Mouse (Mus musculus) spleen, postnatal 10 days (tissue): ENCODE measurements around the gene Tent4a.

Source experiments
- DNase-seq, 2 experiments: peaks; one replicate each; pipeline ENCODE4 v3.0.0; 2021 to 2022; ENCODE audit warnings: low spot score in 2 of 2

Gene Tent4a

GRCm38 (mm10) chr13:69523444-69524157 lies 10.8 kb downstream of the Tent4a start:
- no peak for DNase-seq

- DNase-seq: no peak
Observed at GRCm38 (mm10) chr13:69522161-69522791, 12.1 kb downstream of the Tent4a start.

- DNase-seq: no peak
Observed at GRCm38 (mm10) chr13:69519137-69519536, 15.3 kb downstream of the Tent4a start.

DNA sequence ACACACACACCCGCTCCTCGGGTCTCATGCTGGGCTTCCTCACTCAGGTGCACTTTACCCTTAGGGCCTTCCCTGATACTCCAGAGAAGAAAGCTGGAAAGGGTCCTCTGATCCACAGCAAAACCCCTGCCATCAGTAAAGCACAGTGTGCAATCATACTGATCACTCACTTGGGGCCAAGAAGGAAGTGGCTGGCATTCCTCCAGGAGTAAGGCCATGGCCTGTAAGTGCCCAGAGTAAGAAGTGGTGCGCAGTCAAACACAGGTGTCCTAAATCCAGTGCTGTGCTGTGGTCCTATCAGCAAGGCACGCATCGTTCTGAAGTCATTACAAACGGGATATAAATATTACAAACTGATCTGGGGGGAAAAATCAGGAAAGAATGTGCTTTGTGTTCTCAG lies 17.0 kb downstream of the Tent4a start:
- DNase-seq: no peak

DNA sequence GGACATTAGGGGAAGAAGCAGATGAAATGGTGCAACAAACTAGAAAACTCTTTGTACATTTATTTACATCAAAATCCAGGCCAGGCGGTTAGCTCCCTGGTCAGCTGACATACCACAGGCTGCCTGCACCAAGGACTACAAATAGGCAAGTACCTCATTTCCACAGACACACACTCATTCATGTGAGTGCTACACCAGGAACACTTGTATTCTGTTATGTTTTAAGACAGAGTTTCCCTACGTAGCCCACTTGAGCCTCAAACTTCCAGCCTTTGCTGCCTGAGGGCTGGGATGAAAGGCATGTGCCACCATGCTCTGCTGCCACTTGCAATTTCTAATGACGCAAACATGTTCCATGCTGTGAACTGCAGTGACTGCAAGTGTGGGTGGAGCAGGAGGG lies 19.3 kb downstream of the Tent4a start:
- DNase-seq: no peak

GRCm38 (mm10) chr13:69509391-69510244 lies 24.8 kb downstream of the Tent4a start:
- DNase-seq: no peak

DNA sequence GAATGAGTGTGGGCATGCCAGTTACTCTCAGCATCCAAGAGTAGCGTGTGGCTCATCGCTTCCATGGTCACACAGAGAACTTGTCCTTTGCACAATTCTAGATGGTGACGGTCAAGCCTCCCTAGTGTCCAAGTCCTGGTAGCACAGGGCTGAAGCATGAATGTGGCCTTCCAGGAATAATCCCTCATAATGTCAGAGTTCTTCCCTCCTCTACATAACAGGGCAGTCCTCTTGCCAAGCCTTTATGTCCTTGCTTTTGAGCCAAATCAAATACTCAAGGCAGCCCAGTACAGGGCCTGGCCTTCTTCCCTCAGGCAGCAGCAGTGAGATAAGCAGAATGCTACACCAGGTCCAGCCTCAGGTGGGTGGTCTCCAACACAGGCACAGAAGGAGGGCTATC lies 26.8 kb downstream of the Tent4a start:
- no peak for DNase-seq

- DNase-seq: no peak
Observed at GRCm38 (mm10) chr13:69506341-69507086, 27.9 kb downstream of the Tent4a start.

GRCm38 (mm10) chr13:69502863-69503262 lies 31.6 kb downstream of the Tent4a start:
- no peak for DNase-seq

DNA sequence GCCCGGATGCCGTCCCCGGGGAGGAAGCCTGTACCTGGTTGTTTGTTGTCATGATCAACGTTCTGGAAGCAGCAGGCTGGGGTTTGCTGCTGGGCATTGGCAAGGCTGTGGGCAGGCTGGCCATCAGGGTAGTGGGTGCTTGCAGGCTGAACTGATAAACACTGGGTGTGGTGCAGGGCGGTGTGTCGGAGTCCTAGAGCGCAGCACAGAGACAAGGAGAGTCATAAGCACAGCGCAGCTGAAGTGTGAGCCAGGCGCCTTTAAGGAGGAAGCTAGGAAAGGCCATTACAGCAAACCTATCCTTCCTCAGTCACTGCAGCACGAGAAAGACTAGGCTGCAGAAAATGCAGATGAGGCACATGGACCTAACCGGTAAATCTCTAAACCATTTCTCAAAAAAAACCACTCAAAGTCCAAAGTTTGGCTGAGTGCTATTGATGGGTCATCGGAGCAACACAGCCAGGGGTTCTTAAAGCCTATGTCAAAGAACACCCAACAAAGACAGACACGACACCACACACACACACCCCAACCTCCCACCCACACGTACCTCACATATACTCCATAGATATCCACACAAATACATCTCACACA lies 32.2 kb downstream of the Tent4a start:
- DNase-seq: peak in 1 of 2 experiments; percentile 37

DNA sequence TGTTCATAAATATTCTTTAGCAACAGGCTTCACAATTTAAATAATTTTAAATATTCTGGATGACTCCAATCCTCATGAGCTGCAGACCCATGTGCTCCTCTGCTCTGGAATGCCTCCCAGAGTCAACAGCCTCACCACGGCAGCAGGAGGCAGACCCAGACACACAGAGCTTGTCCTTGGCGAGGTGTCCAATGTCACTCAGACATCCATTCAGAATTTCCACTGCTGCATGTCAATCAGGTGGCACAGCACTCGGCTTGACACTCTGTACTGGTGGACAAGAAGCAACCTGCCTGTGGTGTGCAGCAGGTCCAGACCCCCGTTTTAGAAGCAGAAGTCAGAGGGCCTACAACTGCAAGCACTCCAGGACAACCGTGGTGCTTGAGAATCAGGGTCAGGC lies 36.1 kb downstream of the Tent4a start:
- no peak for DNase-seq

DNA sequence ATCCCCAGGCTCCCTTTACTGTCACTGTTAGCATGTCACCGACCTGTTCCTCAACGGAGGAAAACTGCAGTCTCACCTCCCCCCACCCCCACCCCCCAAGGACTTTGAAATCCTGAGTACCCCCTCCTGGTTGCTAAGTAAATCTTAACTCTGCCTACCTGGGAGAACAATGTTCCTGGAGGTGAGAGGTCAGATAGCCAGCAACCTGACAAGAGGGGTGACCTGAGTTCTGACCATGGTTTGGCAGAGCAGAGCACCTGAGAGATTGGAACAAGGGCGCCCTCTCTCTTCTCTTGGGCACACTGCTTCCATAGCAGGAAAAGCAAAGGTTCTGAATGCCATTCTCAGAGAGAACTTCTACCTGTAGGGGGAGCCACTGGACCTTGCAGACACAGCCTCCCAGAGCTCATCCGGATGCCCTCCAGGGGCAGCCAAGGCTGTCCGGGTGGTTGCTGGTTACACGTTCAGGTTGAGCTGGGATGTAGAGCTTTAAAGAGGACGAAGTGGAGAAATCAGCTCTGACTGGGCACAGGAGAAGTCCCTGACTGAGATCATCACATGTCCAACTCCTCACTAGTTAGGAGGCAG lies 41.4 kb downstream of the Tent4a start:
- peak in 1 of 2 experiments; percentile 55 for DNase-seq

GRCm38 (mm10) chr13:69489777-69490176 lies 44.6 kb downstream of the Tent4a start:
- no peak for DNase-seq

DNA sequence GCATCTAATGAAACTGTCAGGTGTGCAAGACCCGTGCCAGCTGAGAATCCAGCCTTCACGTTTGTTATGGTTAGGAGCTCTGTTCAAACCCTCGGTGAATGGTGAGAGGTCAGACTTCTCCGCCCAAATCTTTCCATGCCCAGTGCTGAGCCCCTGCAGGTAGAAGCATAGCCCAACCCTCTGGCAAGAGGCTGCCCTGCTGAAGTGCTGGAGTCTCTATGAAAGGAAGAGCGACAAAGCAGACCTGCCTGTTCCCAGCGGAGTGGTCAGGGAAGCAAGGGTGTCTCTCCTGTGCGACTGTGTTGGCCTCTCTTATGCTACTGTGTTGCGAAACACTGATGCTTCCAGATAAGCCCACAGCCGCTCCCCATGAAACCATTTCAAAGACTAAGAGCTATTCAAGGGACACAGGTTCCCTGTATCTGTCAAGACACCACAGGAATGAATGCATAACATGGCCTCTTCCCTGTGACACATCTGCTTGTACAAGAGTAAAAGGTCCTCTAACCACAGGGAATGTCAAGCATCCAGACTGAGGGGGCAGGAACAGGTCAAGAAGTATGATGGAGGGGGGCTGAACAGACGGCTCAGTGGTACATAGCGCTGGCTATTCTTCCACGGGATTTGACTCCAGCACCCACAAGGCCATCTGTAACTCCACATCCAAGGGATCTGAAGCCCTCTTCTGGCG lies 45.7 kb downstream of the Tent4a start:
- DNase-seq: no peak

GRCm38 (mm10) chr13:69487611-69488275 lies 46.7 kb downstream of the Tent4a start:
- no peak for DNase-seq

DNA sequence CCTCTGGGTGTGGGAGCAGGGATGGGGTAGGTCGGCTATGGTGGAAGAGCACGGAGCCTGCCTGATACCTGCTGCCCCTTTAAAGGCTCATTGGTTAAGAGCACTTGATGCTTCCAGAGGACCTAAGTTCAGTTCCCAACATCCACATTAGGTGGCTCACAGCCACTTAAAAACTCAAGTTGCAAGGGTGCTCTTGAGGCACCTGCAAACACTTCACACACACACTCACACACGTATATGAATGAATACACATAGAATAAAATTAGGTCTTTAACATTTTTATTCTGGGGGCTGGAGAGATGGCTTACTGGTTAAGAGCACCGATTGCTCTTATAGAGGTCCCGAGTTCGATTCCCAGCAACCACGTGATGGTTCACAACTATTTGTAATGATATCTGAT lies 47.3 kb downstream of the Tent4a start:
- DNase-seq: no peak

- DNase-seq: no peak
Observed at GRCm38 (mm10) chr13:69485833-69486232, 48.6 kb downstream of the Tent4a start.

DNA sequence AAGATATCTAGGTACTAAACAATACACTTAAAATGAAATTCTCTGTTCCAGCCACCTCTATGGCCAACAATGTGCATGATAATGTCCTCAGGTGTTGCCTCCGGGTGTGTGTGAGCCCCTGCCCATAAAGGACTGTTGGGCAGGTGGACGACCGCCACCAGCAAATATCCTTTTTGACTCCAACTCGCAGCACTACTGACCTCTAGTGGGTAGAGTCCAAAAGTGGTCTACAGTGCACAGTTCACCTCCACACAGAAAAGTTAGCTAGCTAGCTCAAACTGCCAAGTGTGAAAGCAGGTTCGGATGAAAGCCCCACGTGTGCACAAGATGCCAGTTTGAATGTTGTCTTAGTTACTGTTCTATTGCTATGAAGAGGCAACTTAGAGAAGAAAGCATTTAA lies 49.1 kb downstream of the Tent4a start:
- no peak for DNase-seq

DNA sequence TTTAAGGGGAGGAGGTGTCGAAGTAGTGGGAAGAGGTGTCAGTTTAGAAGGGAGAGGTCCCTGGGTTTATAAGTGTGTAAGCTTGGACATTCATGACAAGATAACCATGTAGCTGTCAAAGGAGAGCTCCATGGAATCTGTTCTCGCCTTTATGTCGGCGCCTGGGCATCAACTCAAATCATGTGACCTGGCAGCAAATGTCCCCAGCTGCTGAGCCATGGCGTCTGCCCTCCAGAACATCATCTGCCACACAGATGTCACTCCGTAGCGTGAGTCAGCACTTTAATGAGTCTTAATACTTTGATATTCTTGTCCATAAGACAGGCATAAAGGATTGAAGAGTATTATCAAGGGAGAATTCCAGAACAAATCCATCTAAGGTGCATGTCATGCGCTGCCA lies 51.7 kb downstream of the Tent4a start:
- DNase-seq: no peak
